Mouse (Mus musculus): ENCODE data around the gene Gpam. TPM values are rescaled to one million over a fixed set of nuclear protein-coding genes. Genes with fewer than 3 reads are reported as not detected.

The Gpam gene
- total and polyA plus RNA-seq, 3 experiments = 75.4 to 173 (median 149) TPM

DNA sequence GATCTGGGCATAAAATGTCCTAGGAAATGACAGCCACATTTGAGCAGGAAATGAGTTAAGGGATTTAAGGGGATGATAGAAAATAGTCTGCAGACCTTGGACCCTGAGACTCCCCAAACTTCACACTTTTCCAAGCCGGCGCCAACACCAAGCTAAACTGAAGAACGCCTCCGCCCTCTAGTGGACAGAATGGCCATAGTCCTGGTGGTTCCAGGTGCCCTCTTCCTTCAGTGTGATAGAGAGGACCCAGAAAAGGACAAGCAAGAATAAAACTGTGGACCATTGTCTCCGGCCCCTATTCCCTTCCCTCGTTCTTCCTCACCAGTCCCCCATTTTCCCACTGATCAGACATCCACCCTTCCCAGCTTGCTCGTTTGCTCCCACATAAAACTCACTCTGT lies 66.1 kb downstream of the Gpam start:
- WGBS = 2% methylated on average over 7 of the region's 7 CpGs
- intact Hi-C loops (cut with DNase I) = loop anchor here (10.0 kb wide), 1 partner anchor 1016 kb away; the partner anchor contains the start of gene Adra2a
- H3K36me3 ChIP-seq (ENCODE audit: control insufficient read depth, insufficient read depth, low read length) = no peaks in the 10 kb centered on the region
- H3K27ac ChIP-seq = no peak overlapping the region
- no peaks in the 10 kb centered on the region for H3K4me1 ChIP-seq (ENCODE audit: control insufficient read depth, insufficient read depth, low read length)
- TF ChIP-seq EP300 (IDR thresholded peaks at IDR 0.05; ENCODE audit: insufficient read depth, low read depth, low read length) = no peak
- peak; percentile 89 for TF ChIP-seq CTCF (IDR thresholded peaks at IDR 0.05)
- no peak overlapping the region for H3K4me3 ChIP-seq
- peak; percentile 38 to 60 for DNase-seq
- no peaks in the 10 kb centered on the region for H3K27me3 ChIP-seq (ENCODE audit: control insufficient read depth, insufficient read depth, low read length)
- no peaks in the 10 kb centered on the region for H3K79me2 ChIP-seq (replicated peaks; ENCODE audit: control insufficient read depth, insufficient read depth, low read length)
- no peak overlapping the region for H3K9ac ChIP-seq (ENCODE audit: low read depth, low read length)

DNA sequence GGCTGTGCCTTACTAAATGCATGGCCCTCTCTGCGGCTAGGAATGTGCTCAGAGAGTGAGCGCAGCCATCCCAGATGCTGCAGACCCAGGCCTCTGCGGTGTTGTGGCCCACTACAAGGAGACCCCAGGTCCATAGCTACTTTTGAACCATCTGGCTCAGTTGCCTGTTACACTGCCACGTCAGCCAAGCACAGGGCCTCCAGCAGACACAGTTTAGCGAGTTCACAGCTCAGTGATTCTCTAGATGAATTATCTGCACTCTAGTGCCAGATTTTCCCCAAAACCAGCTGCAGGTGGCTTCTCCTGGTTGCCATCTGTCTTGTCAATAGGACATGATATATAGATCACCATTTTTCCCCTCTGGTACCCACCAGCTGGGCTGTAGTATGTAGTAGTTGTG lies 69.6 kb downstream of the Gpam start:
- WGBS = 69% methylated on average over 5 of the region's 5 CpGs

GRCm38 (mm10) chr19:55055634-55056269 lies 71.3 kb downstream of the Gpam start:
- Histone ChIP-seq H3K36me3 (ENCODE audit: control insufficient read depth, insufficient read depth, low read length) (no peaks in the 10 kb centered on the region), H3K79me2 (replicated peaks; ENCODE audit: control insufficient read depth, insufficient read depth, low read length) (no peaks in the 10 kb centered on the region), H3K27ac (no peak overlapping the region), H3K27me3 (ENCODE audit: control insufficient read depth, insufficient read depth, low read length) (no peaks in the 10 kb centered on the region), H3K9ac (ENCODE audit: low read depth, low read length) (no peak overlapping the region), H3K4me1 (ENCODE audit: control insufficient read depth, insufficient read depth, low read length) (no peaks in the 10 kb centered on the region), H3K4me3 (no peak overlapping the region)
- no peak for DNase-seq
- no peak for TF ChIP-seq EP300 (IDR thresholded peaks at IDR 0.05; ENCODE audit: insufficient read depth, low read depth, low read length)
- TF ChIP-seq CTCF (IDR thresholded peaks at IDR 0.05) = no peak
- intact Hi-C loops (cut with DNase I) = no loop called here
- WGBS = 87% methylated on average over 10 of the region's 10 CpGs

More for the DNA sequence above, 69.6 kb downstream of the Gpam start:
- TF ChIP-seq EP300 (IDR thresholded peaks at IDR 0.05; ENCODE audit: insufficient read depth, low read depth, low read length) = no peak
- no peak for TF ChIP-seq CTCF (IDR thresholded peaks at IDR 0.05)
- no peak for TF ChIP-seq POLR2A (IDR thresholded peaks at IDR 0.05; ENCODE audit: insufficient read depth, low read depth, low read length)
- no peaks in the 10 kb centered on the region for H3K79me2 ChIP-seq (replicated peaks; ENCODE audit: control insufficient read depth, insufficient read depth, low read length)
- no peak overlapping the region for H3K4me3 ChIP-seq
- H3K9ac ChIP-seq (ENCODE audit: low read depth, low read length) = no peak overlapping the region
- H3K27me3 ChIP-seq (ENCODE audit: control insufficient read depth, insufficient read depth, low read length) = no peaks in the 10 kb centered on the region
- no peaks in the 10 kb centered on the region for H3K4me1 ChIP-seq (ENCODE audit: control insufficient read depth, insufficient read depth, low read length)
- H3K27ac ChIP-seq = no peak overlapping the region
- DNase-seq = no peak
- H3K36me3 ChIP-seq (ENCODE audit: control insufficient read depth, insufficient read depth, low read length) = no peaks in the 10 kb centered on the region
- intact Hi-C loops (cut with DNase I) = no loop called here

DNA sequence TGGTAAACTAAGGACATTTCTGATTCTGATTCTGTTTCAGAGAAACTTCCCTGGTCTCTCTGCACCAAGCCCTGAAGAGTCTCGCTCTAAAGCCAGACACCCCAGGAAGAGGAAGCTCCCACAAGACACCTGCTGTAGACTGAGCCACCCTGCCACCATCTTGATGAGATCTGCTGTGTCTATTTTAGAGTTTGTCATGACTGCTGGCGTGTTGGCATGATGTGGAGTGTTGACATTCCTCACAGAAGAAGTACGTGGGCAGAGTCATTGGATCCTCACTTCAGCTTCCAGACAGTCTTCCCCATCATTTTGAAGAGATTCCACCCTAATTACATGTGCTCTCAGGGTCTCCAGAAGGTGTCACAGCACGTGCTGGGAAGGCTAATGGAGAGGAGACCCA lies 73.9 kb downstream of the Gpam start:
- no peak for TF ChIP-seq POLR2A (IDR thresholded peaks at IDR 0.05; ENCODE audit: insufficient read depth, low read depth, low read length)
- TF ChIP-seq CTCF (IDR thresholded peaks at IDR 0.05) = no peak
- TF ChIP-seq EP300 (IDR thresholded peaks at IDR 0.05; ENCODE audit: insufficient read depth, low read depth, low read length) = no peak

DNA sequence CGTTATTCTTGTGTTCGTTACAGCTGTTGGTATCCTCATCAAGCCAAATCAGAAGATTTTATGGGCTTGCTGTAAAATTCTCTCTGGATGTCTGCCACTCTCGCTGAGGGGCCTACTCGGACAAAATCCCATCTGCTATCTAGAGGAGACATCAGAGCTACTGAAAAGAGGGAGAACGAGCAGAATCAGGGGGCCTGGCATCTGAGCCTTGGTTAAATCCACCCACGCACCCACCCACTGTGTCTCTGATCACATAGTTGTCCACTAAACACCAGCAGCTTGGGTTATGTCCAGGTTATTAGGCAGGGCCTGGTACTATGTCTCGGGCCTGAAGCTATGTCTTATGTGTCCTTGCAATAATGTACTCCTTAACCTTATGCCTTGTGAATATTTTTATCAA lies 89.6 kb downstream of the Gpam start:
- no peaks in the 10 kb centered on the region for H3K27me3 ChIP-seq (ENCODE audit: control insufficient read depth, insufficient read depth, low read length)
- intact Hi-C loops (cut with DNase I) = no loop called here
- H3K79me2 ChIP-seq (replicated peaks; ENCODE audit: control insufficient read depth, insufficient read depth, low read length) = no peaks in the 10 kb centered on the region
- H3K27ac ChIP-seq = no peak overlapping the region
- DNase-seq = no peak
- TF ChIP-seq POLR2A (IDR thresholded peaks at IDR 0.05; ENCODE audit: insufficient read depth, low read depth, low read length) (no peak), CTCF (IDR thresholded peaks at IDR 0.05) (no peak), EP300 (IDR thresholded peaks at IDR 0.05; ENCODE audit: insufficient read depth, low read depth, low read length) (no peak)
- no peaks in the 10 kb centered on the region for H3K4me1 ChIP-seq (ENCODE audit: control insufficient read depth, insufficient read depth, low read length)
- no peaks in the 10 kb centered on the region for H3K36me3 ChIP-seq (ENCODE audit: control insufficient read depth, insufficient read depth, low read length)
- H3K4me3 ChIP-seq = no peak overlapping the region
- WGBS = 75% methylated on average over 7 of the region's 7 CpGs
- no peak overlapping the region for H3K9ac ChIP-seq (ENCODE audit: low read depth, low read length)

More for the DNA sequence above, 73.9 kb downstream of the Gpam start:
- Histone ChIP-seq H3K27ac (no peak overlapping the region), H3K36me3 (ENCODE audit: control insufficient read depth, insufficient read depth, low read length) (no peaks in the 10 kb centered on the region), H3K79me2 (replicated peaks; ENCODE audit: control insufficient read depth, insufficient read depth, low read length) (no peaks in the 10 kb centered on the region), H3K9ac (ENCODE audit: low read depth, low read length) (no peak overlapping the region), H3K4me3 (no peak overlapping the region), H3K27me3 (ENCODE audit: control insufficient read depth, insufficient read depth, low read length) (no peaks in the 10 kb centered on the region), H3K4me1 (ENCODE audit: control insufficient read depth, insufficient read depth, low read length) (no peaks in the 10 kb centered on the region)
- no peak for DNase-seq
- 46% methylated on average over 4 of the region's 4 CpGs for WGBS
- intact Hi-C loops (cut with DNase I) = no loop called here

GRCm38 (mm10) chr19:55018872-55019271 lies 108.2 kb downstream of the Gpam start:
- H3K36me3 ChIP-seq (ENCODE audit: control insufficient read depth, insufficient read depth, low read length) = no peaks in the 10 kb centered on the region
- H3K27me3 ChIP-seq (ENCODE audit: control insufficient read depth, insufficient read depth, low read length) = no peaks in the 10 kb centered on the region
- no peak overlapping the region for H3K27ac ChIP-seq
- no peaks in the 10 kb centered on the region for H3K4me1 ChIP-seq (ENCODE audit: control insufficient read depth, insufficient read depth, low read length)
- no peak for TF ChIP-seq CTCF (IDR thresholded peaks at IDR 0.05)
- TF ChIP-seq POLR2A (IDR thresholded peaks at IDR 0.05; ENCODE audit: insufficient read depth, low read depth, low read length) = no peak
- TF ChIP-seq EP300 (IDR thresholded peaks at IDR 0.05; ENCODE audit: insufficient read depth, low read depth, low read length) = no peak
- DNase-seq = no peak
- intact Hi-C loops (cut with DNase I) = no loop called here
- H3K4me3 ChIP-seq = no peak overlapping the region
- no peaks in the 10 kb centered on the region for H3K79me2 ChIP-seq (replicated peaks; ENCODE audit: control insufficient read depth, insufficient read depth, low read length)
- no peak overlapping the region for H3K9ac ChIP-seq (ENCODE audit: low read depth, low read length)
- WGBS = 68% methylated on average over 1 of the region's 1 CpGs

Other genes with a start within 250 kb of the Gpam start
- under 1 TPM; 0.16 to 0.23 TPM for gene Tectb, start 53.5 kb upstream of the Gpam start, total RNA-seq (2021)
- 0.21 and 0.29 TPM in 2 replicates for gene Tectb, start 53.5 kb upstream of the Gpam start, polyA plus RNA-seq (2012; rRNA removed)
- gene Gucy2g, start 114.0 kb upstream of the Gpam start, total RNA-seq (2021) = under 1 TPM in 1 of 2 experiments, not detected in 1; 0.07 TPM
- 0.12 TPM in 2 replicates for gene Gucy2g, start 114.0 kb upstream of the Gpam start, polyA plus RNA-seq (2012; rRNA removed)
- gene Acsl5, start 124.7 kb upstream of the Gpam start, total RNA-seq (2021) = 10 to 100 TPM; 12.5 to 14.7 TPM
- gene Acsl5, start 124.7 kb upstream of the Gpam start, polyA plus RNA-seq (2012; rRNA removed) = 8.0 and 9.0 TPM in 2 replicates
- gene Zdhhc6, start 188.8 kb upstream of the Gpam start, total RNA-seq (2021) = 10 to 100 TPM; 19.6 to 22.1 TPM
- 10.4 and 14.1 TPM in 2 replicates for gene Zdhhc6, start 188.8 kb upstream of the Gpam start, polyA plus RNA-seq (2012; rRNA removed)
- 10 to 100 TPM; 15.6 to 16.3 TPM for gene Vti1a, start 189.1 kb upstream of the Gpam start, total RNA-seq (2021)
- 6.2 and 9.4 TPM in 2 replicates for gene Vti1a, start 189.1 kb upstream of the Gpam start, polyA plus RNA-seq (2012; rRNA removed)

Measured in heart, adult 2 months (tissue).